In genomic region chr12:80238523-80238922, GRCm38 (mm10) we compare ENCODE assay signal across 15 mouse cellular contexts. TPM values are rescaled to one million over a fixed set of nuclear protein-coding genes. Genes with fewer than 3 reads are reported as not detected.
DNase-seq lines count a peak whose midpoint lies in the region; ATAC-seq and TF ChIP-seq lines count a peak whose summit lies in the region.
"Had no signal": no experiment of that assay in that cellular context is flagged by ENCODE, and none has a peak within 500 bp of the region (broad histone marks: within the 10 kb centered on the region; RNA-seq: fewer than 3 reads in every experiment).

No protein-coding gene starts in this region.

- peaks cover 37% of the 10 kb centered on the region for H3K4me1 ChIP-seq in intestine, embryonic 14.5 days (replicated peaks; ENCODE audit: control insufficient read depth, insufficient read depth, low read length)
- H3K4me1 ChIP-seq in intestine, postnatal 0 days (replicated peaks; ENCODE audit: control insufficient read depth, insufficient read depth, low read length): peaks cover 13% of the 10 kb centered on the region
- peaks cover 34% of the 10 kb centered on the region for H3K4me1 ChIP-seq in limb, embryonic 13.5 days
- peaks cover 33% of the 10 kb centered on the region for H3K4me1 ChIP-seq in limb, embryonic 10.5 days
- H3K4me1 ChIP-seq in intestine, embryonic 16.5 days (ENCODE audit: control insufficient read depth, insufficient read depth, low read length): peaks cover 47% of the 10 kb centered on the region
- peaks cover 33% of the 10 kb centered on the region for H3K4me1 ChIP-seq in stomach, embryonic 15.5 days
- H3K4me1 ChIP-seq in thymus, adult 2 months (replicated peaks; ENCODE audit: control insufficient read depth, insufficient read depth, low read length): peaks cover 28% of the 10 kb centered on the region

- no peak overlapping the region for H3K9ac ChIP-seq in intestine, embryonic 14.5 days (ENCODE audit: low read length)
- no peak overlapping the region for H3K9ac ChIP-seq in intestine, postnatal 0 days (ENCODE audit: low read depth, low read length)
- H3K9ac ChIP-seq in limb, embryonic 13.5 days: no peak overlapping the region
- H3K9ac ChIP-seq in intestine, embryonic 16.5 days (ENCODE audit: low read depth, low read length): no peak overlapping the region
- no peak overlapping the region for H3K9ac ChIP-seq in stomach, embryonic 15.5 days
- H3K9ac ChIP-seq: liver, embryonic 13.5 days; neural tube, embryonic 15.5 days had no signal

- no peak overlapping the region for H3K4me2 ChIP-seq in intestine, embryonic 14.5 days (ENCODE audit: low read length)
- H3K4me2 ChIP-seq in intestine, postnatal 0 days (replicated peaks; ENCODE audit: low read depth): no peak overlapping the region
- H3K4me2 ChIP-seq in limb, embryonic 13.5 days (replicated peaks): no peak overlapping the region
- H3K4me2 ChIP-seq in intestine, embryonic 16.5 days (ENCODE audit: low read depth, low read length): no peak overlapping the region
- H3K4me2 ChIP-seq in stomach, embryonic 15.5 days: no peak overlapping the region
- H3K4me2 ChIP-seq: liver, embryonic 13.5 days; neural tube, embryonic 15.5 days had no signal

- no peak overlapping the region; the same call in 1 of the 2 replicates for H3K27ac ChIP-seq in intestine, embryonic 14.5 days (ENCODE audit: low read depth)
- no peak overlapping the region for H3K27ac ChIP-seq in intestine, postnatal 0 days (ENCODE audit: low read depth, low read length)
- peak overlapping the region; percentile 44; the same call in 1 of the 2 replicates for H3K27ac ChIP-seq in limb, embryonic 13.5 days
- H3K27ac ChIP-seq in limb, embryonic 10.5 days: no peak overlapping the region
- peak overlapping the region; percentile 39 for H3K27ac ChIP-seq in intestine, embryonic 16.5 days (ENCODE audit: low read length)
- peak overlapping the region; percentile 46; the same call in 1 of the 2 replicates for H3K27ac ChIP-seq in stomach, embryonic 15.5 days
- H3K27ac ChIP-seq in thymus, adult 2 months (ENCODE audit: control insufficient read depth, insufficient read depth, low read length): no peak overlapping the region
- H3K27ac ChIP-seq: layer of hippocampus, adult 2 months; liver, embryonic 13.5 days; neural tube, embryonic 15.5 days had no signal

- no peak for DNase-seq in intestine, embryonic 14.5 days (ENCODE audit: low spot score)
- DNase-seq in limb, embryonic 10.5 days (ENCODE audit: low spot score): no peak
- DNase-seq in thymus, adult 2 months: no peak
- DNase-seq: adrenal gland, postnatal 36 days; cerebellum, adult 2 months; left cerebral cortex, postnatal 4 days; liver, embryonic 13.5 days; midbrain, embryonic 14.5 days had no signal

- H3K36me3 ChIP-seq in intestine, embryonic 14.5 days (ENCODE audit: control insufficient read depth, insufficient read depth, low read length): 0 out of 2 replicates have a peak, but pooled peaks cover 3% of the 10 kb centered on the region
- H3K36me3 ChIP-seq in intestine, postnatal 0 days (ENCODE audit: control insufficient read depth, insufficient read depth): peaks cover 12% of the 10 kb centered on the region; the same call in 1 of the 2 replicates
- peaks cover 26% of the 10 kb centered on the region for H3K36me3 ChIP-seq in limb, embryonic 13.5 days
- peaks cover 63% of the 10 kb centered on the region for H3K36me3 ChIP-seq in limb, embryonic 10.5 days
- H3K36me3 ChIP-seq in intestine, embryonic 16.5 days (ENCODE audit: control insufficient read depth, insufficient read depth, low read length): peaks cover 6% of the 10 kb centered on the region; the same call in 1 of the 2 replicates
- H3K36me3 ChIP-seq in stomach, embryonic 15.5 days: peaks cover 7% of the 10 kb centered on the region; the same call in 1 of the 2 replicates
- no peaks in the 10 kb centered on the region for H3K36me3 ChIP-seq in thymus, adult 2 months (ENCODE audit: control insufficient read depth, insufficient read depth, low read length)
- H3K36me3 ChIP-seq: liver, embryonic 13.5 days had no signal

- 26% methylated on average over 3 of the region's 3 CpGs for WGBS in intestine, embryonic 14.5 days
- 28% methylated on average over 3 of the region's 3 CpGs for WGBS in intestine, postnatal 0 days
- 68% methylated on average over 3 of the region's 3 CpGs for WGBS in limb, embryonic 13.5 days
- 74% methylated on average over 3 of the region's 3 CpGs for WGBS in limb, embryonic 10.5 days
- 39% methylated on average over 3 of the region's 3 CpGs for WGBS in intestine, embryonic 16.5 days
- 41% methylated on average over 3 of the region's 3 CpGs for WGBS in stomach, embryonic 15.5 days
- 95% methylated on average over 3 of the region's 3 CpGs for WGBS in thymus, adult 2 months

- 0 out of 2 replicates have a peak, but pooled peaks have one; percentile 15 for ATAC-seq in intestine, embryonic 14.5 days (replicated peaks; ENCODE audit: low FRiP score, low TSS enrichment, low read depth)
- ATAC-seq in intestine, postnatal 0 days: no peak
- ATAC-seq in limb, embryonic 13.5 days (ENCODE audit: low FRiP score, low read depth): no peak
- ATAC-seq in intestine, embryonic 16.5 days: no peak
- no peak for ATAC-seq in stomach, embryonic 15.5 days (ENCODE audit: insufficient read depth, low FRiP score, low read depth)

- no peak for TF ChIP-seq POLR2A in thymus, adult 2 months (IDR thresholded peaks at IDR 0.05; ENCODE audit: control insufficient read depth, extremely low read depth, insufficient read depth, low read length, poor library complexity)

- no peaks in the 10 kb centered on the region for H3K27me3 ChIP-seq in intestine, embryonic 14.5 days (replicated peaks; ENCODE audit: control insufficient read depth, insufficient read depth, low read length)
- no peaks in the 10 kb centered on the region for H3K27me3 ChIP-seq in intestine, postnatal 0 days (replicated peaks; ENCODE audit: control insufficient read depth, insufficient read depth, low read length)
- H3K27me3 ChIP-seq in limb, embryonic 13.5 days: no peaks in the 10 kb centered on the region
- H3K27me3 ChIP-seq in limb, embryonic 10.5 days (ENCODE audit: low read depth, poor library complexity, severe bottlenecking): no peaks in the 10 kb centered on the region
- no peaks in the 10 kb centered on the region for H3K27me3 ChIP-seq in intestine, embryonic 16.5 days (replicated peaks; ENCODE audit: control insufficient read depth, insufficient read depth, low read length)
- no peaks in the 10 kb centered on the region for H3K27me3 ChIP-seq in stomach, embryonic 15.5 days (replicated peaks)
- H3K27me3 ChIP-seq in thymus, adult 2 months (ENCODE audit: control insufficient read depth, insufficient read depth, low read length): no peaks in the 10 kb centered on the region
- H3K27me3 ChIP-seq: liver, embryonic 13.5 days; neural tube, embryonic 15.5 days had no signal

- TF ChIP-seq CTCF in intestine, postnatal 0 days (IDR thresholded peaks at IDR 0.05; ENCODE audit: low read depth): no peak
- TF ChIP-seq CTCF in thymus, adult 2 months (IDR thresholded peaks at IDR 0.05; ENCODE audit: borderline replicate concordance, control insufficient read depth, extremely low read depth, insufficient read depth, low read length, poor library complexity): no peak

- peaks cover 6% of the 10 kb centered on the region; the same call in 1 of the 2 replicates for H3K9me3 ChIP-seq in intestine, embryonic 14.5 days (ENCODE audit: control insufficient read depth, low read length)
- no peaks in the 10 kb centered on the region for H3K9me3 ChIP-seq in intestine, postnatal 0 days (ENCODE audit: control insufficient read depth)
- peaks cover 11% of the 10 kb centered on the region; the same call in 1 of the 2 replicates for H3K9me3 ChIP-seq in limb, embryonic 13.5 days
- H3K9me3 ChIP-seq in limb, embryonic 10.5 days (replicated peaks): peaks cover 1% of the 10 kb centered on the region; the same call in 1 of the 2 replicates
- 0 out of 2 replicates have a peak, but pooled peaks cover 3% of the 10 kb centered on the region for H3K9me3 ChIP-seq in intestine, embryonic 16.5 days (ENCODE audit: control insufficient read depth, low read length)
- H3K9me3 ChIP-seq in stomach, embryonic 15.5 days: no peaks in the 10 kb centered on the region
- H3K9me3 ChIP-seq: liver, embryonic 13.5 days had no signal

- H3K4me3 ChIP-seq in intestine, embryonic 14.5 days (ENCODE audit: low read depth, low read length): no peak overlapping the region
- H3K4me3 ChIP-seq in intestine, postnatal 0 days (ENCODE audit: low read depth, low read length): no peak overlapping the region
- H3K4me3 ChIP-seq in limb, embryonic 13.5 days: no peak overlapping the region
- H3K4me3 ChIP-seq in limb, embryonic 10.5 days: no peak overlapping the region
- no peak overlapping the region for H3K4me3 ChIP-seq in intestine, embryonic 16.5 days (ENCODE audit: low read length)
- no peak overlapping the region for H3K4me3 ChIP-seq in stomach, embryonic 15.5 days (replicated peaks)
- no peak overlapping the region for H3K4me3 ChIP-seq in thymus, adult 2 months (ENCODE audit: control insufficient read depth, insufficient read depth, low read length)
- H3K4me3 ChIP-seq: layer of hippocampus, adult 2 months; liver, embryonic 13.5 days; myocyte; neural tube, embryonic 15.5 days had no signal

RNA-seq across cellular contexts. Expression of gene Actn1, which starts 21.6 kb away (rescaled TPM):
- polyA plus RNA-seq in intestine, embryonic 14.5 days (2014; fragmentation: Nextera tagmentation; extraction: Ambion mirVana): 66.0 and 68.6 TPM in 2 replicates
- 28.7 and 29.3 TPM in 2 replicates for polyA plus RNA-seq in intestine, postnatal 0 days (2015; fragmentation: Nextera tagmentation; extraction: Ambion mirVana)
- 31.7 and 35.2 TPM in 2 replicates for polyA plus RNA-seq in limb, embryonic 13.5 days (2015; fragmentation: Nextera tagmentation; extraction: Ambion mirVana)
- 48.6 and 49.5 TPM in 2 replicates for polyA plus RNA-seq in limb, embryonic 10.5 days (2016; fragmentation: Nextera tagmentation; extraction: Ambion mirVana)
- polyA plus RNA-seq in intestine, embryonic 16.5 days (2015; fragmentation: Nextera tagmentation; extraction: Ambion mirVana): 44.5 and 46.8 TPM in 2 replicates
- 61.2 and 65.0 TPM in 2 replicates for polyA plus RNA-seq in stomach, embryonic 15.5 days (2015; fragmentation: Nextera tagmentation; extraction: Ambion mirVana)
- 153 and 158 TPM in 2 replicates for polyA plus RNA-seq in thymus, adult 2 months (2012; rRNA removed)

Comparison
In these comparisons a context has a peak if more than half of its experiments do, and no peak if none do; other contexts are left out.
1. H3K27ac ChIP-seq: peak in limb, embryonic 13.5 days (single experiment), intestine, embryonic 16.5 days (single experiment) and stomach, embryonic 15.5 days (single experiment); none in intestine, embryonic 14.5 days (single experiment), intestine, postnatal 0 days (single experiment), limb, embryonic 10.5 days (single experiment) and thymus, adult 2 months (single experiment).